Mouse (Mus musculus): ENCODE results near the gene Hoxc13. TPM values are rescaled to one million over a fixed set of nuclear protein-coding genes. Genes with fewer than 3 reads are reported as not detected.

Gene Hoxc13
- total and polyA plus RNA-seq, 2 experiments from 2014 or later = 0.16 TPM; not detected in 1

DNA sequence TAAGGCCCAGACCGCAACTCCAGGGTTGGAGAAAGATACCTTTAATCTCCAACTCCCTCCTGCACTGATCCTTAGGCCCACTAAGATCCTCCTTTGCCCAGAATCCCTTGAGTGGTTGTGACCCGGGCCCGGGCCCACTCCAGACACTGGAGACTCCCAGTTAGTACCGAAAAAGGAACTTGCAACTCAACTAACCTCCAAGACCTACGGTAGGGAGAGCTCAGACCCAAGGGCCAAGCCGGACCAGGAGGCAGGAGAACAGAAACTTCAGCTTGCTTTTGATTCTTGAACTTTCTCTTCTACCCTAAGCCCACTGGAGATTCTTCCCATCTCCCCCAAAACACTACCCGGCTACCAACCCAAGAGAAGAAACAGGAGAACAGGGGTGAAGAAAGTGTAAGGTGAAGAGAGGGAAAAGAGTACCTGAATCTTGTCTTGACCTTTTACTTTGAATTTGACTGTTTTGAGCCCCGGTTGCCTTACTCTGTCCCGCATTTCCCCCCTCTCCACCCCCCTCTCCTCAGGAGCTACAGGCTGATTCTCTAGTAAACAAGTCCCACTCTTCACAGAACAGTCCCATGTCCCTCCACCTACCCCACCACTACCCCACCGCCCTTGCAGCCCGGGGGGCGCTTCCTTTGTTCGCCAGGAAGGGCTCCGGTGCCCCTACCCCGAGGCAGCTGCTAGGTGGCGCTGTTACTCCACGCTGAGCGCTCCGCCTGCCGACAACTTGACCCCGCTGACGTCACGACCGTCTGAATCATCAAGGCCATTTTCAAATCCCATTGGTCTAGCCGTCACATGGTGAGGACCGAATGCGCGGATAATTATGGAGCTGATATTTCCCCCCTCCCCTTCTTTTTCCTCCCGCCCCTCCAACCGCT is 45.2 kb downstream of the Hoxc13 start:
- H3K27ac ChIP-seq (ENCODE audit: low read depth, low read length) = no peak overlapping the region
- H3K4me3 ChIP-seq (ENCODE audit: low read depth, low read length) = no peak overlapping the region
- H3K36me3 ChIP-seq (ENCODE audit: insufficient read depth, low read length) = no peaks in the 10 kb centered on the region
- ATAC-seq (ENCODE audit: low FRiP score) = no peak
- H3K9ac ChIP-seq (replicated peaks; ENCODE audit: low read length, poor library complexity, severe bottlenecking) = no peak overlapping the region
- no peaks in the 10 kb centered on the region for H3K4me1 ChIP-seq (ENCODE audit: insufficient read depth, low read length)
- WGBS = 3% methylated on average over 30 of the region's 30 CpGs
- TF ChIP-seq CTCF (IDR thresholded peaks at IDR 0.05) = peak; percentile 61
- no peak overlapping the region for H3K4me2 ChIP-seq (ENCODE audit: low read depth, low read length, poor library complexity, severe bottlenecking)
- peaks cover 92% of the 10 kb centered on the region for H3K27me3 ChIP-seq (ENCODE audit: insufficient read depth, low read length)
- no peaks in the 10 kb centered on the region; the same call in 1 of the 2 replicates for H3K9me3 ChIP-seq (ENCODE audit: low read length)
- DNase-seq (ENCODE audit: low spot score) = peak; percentile 62

DNA sequence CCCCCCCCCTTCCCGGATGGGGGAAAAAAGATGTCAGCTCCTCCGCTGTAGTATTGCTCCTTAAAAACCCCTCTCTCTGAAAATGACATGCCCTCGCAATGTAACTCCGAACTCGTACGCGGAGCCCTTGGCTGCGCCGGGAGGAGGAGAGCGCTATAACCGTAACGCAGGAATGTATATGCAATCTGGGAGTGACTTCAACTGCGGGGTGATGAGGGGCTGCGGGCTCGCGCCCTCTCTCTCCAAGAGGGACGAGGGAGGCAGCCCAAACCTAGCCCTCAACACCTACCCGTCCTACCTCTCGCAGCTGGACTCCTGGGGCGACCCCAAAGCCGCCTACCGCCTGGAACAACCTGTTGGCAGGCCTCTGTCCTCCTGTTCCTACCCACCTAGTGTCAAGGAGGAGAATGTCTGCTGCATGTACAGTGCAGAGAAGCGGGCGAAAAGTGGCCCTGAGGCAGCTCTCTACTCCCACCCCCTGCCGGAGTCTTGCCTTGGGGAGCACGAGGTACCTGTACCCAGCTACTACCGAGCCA is 45.9 kb downstream of the Hoxc13 start, which contains the start of gene Hoxc10:
Gene Hoxc10 (plus strand): TSS at position 21 of the 536 bp plus-strand sequence.
- H3K4me2 ChIP-seq (ENCODE audit: low read depth, low read length, poor library complexity, severe bottlenecking) = no peak within 1 kb of the TSS
- no peak within 1 kb of the TSS for H3K27ac ChIP-seq (ENCODE audit: low read depth, low read length)
- H3K27me3 ChIP-seq (ENCODE audit: insufficient read depth, low read length) = peaks cover 93% of the 10 kb centered on the region
- ATAC-seq (ENCODE audit: low FRiP score) (no peak), DNase-seq (ENCODE audit: low spot score) (no peak)
- no peaks in the 10 kb centered on the region; the same call in 1 of the 2 replicates for H3K9me3 ChIP-seq (ENCODE audit: low read length)
- H3K4me1 ChIP-seq (ENCODE audit: insufficient read depth, low read length) = no peaks in the 10 kb centered on the region
- 3% methylated on average over 27 of the region's 27 CpGs for WGBS
- no peak within 1 kb of the TSS for H3K9ac ChIP-seq (replicated peaks; ENCODE audit: low read length, poor library complexity, severe bottlenecking)
- H3K36me3 ChIP-seq (ENCODE audit: insufficient read depth, low read length) = no peaks in the 10 kb centered on the region
- no peak within 1 kb of the TSS for H3K4me3 ChIP-seq (ENCODE audit: low read depth, low read length)
- TF ChIP-seq CTCF (IDR thresholded peaks at IDR 0.05) = no peak

DNA sequence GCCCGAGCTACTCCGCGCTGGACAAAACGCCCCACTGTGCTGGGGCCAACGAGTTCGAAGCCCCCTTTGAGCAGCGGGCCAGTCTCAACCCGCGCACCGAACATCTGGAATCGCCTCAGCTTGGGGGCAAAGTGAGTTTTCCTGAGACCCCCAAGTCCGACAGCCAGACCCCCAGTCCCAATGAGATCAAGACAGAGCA is 46.3 kb downstream of the Hoxc13 start, which contains the start of gene Hoxc5:
Gene Hoxc5 (plus strand): TSS at position 132 of the 199 bp plus-strand sequence.
- no peak within 1 kb of the TSS for H3K4me3 ChIP-seq (ENCODE audit: low read depth, low read length)
- H3K4me2 ChIP-seq (ENCODE audit: low read depth, low read length, poor library complexity, severe bottlenecking) = no peak within 1 kb of the TSS
- ATAC-seq (ENCODE audit: low FRiP score) = no peak
- no peak for TF ChIP-seq CTCF (IDR thresholded peaks at IDR 0.05)
- no peak for DNase-seq (ENCODE audit: low spot score)
- H3K27me3 ChIP-seq (ENCODE audit: insufficient read depth, low read length) = peaks cover 93% of the 10 kb centered on the region
- H3K9me3 ChIP-seq (ENCODE audit: low read length) = no peaks in the 10 kb centered on the region; the same call in 1 of the 2 replicates
- WGBS = 5% methylated on average over 12 of the region's 12 CpGs
- H3K36me3 ChIP-seq (ENCODE audit: insufficient read depth, low read length) = no peaks in the 10 kb centered on the region
- H3K27ac ChIP-seq (ENCODE audit: low read depth, low read length) = no peak within 1 kb of the TSS
- no peaks in the 10 kb centered on the region for H3K4me1 ChIP-seq (ENCODE audit: insufficient read depth, low read length)
- H3K9ac ChIP-seq (replicated peaks; ENCODE audit: low read length, poor library complexity, severe bottlenecking) = no peak within 1 kb of the TSS

GRCm38 (mm10) chr15:102967511-102968397 is 46.9 kb downstream of the Hoxc13 start:
- 3% methylated on average over 34 of the region's 34 CpGs for WGBS
- DNase-seq (ENCODE audit: low spot score) (no peak), ATAC-seq (ENCODE audit: low FRiP score) (no peak)
- TF ChIP-seq CTCF (IDR thresholded peaks at IDR 0.05) = no peak
- Histone ChIP-seq H3K27ac (ENCODE audit: low read depth, low read length) (no peak overlapping the region), H3K4me1 (ENCODE audit: insufficient read depth, low read length) (no peaks in the 10 kb centered on the region), H3K4me3 (ENCODE audit: low read depth, low read length) (no peak overlapping the region), H3K36me3 (ENCODE audit: insufficient read depth, low read length) (no peaks in the 10 kb centered on the region), H3K27me3 (ENCODE audit: insufficient read depth, low read length) (peaks cover 93% of the 10 kb centered on the region), H3K4me2 (ENCODE audit: low read depth, low read length, poor library complexity, severe bottlenecking) (no peak overlapping the region), H3K9ac (replicated peaks; ENCODE audit: low read length, poor library complexity, severe bottlenecking) (no peak overlapping the region), H3K9me3 (ENCODE audit: low read length) (no peaks in the 10 kb centered on the region; the same call in 1 of the 2 replicates)

- Histone ChIP-seq H3K9ac (replicated peaks; ENCODE audit: low read length, poor library complexity, severe bottlenecking) (no peak overlapping the region), H3K27ac (ENCODE audit: low read depth, low read length) (no peak overlapping the region)
These were observed 48.4 kb downstream of the Hoxc13 start for GRCm38 (mm10) chr15:102969296-102969695.

More at GRCm38 (mm10) chr15:102969296-102969695, 48.4 kb downstream of the Hoxc13 start:
- Histone ChIP-seq H3K4me2 (ENCODE audit: low read depth, low read length, poor library complexity, severe bottlenecking) (no peak overlapping the region), H3K4me3 (ENCODE audit: low read depth, low read length) (no peak overlapping the region), H3K36me3 (ENCODE audit: insufficient read depth, low read length) (no peaks in the 10 kb centered on the region), H3K4me1 (ENCODE audit: insufficient read depth, low read length) (no peaks in the 10 kb centered on the region), H3K27me3 (ENCODE audit: insufficient read depth, low read length) (peaks cover 93% of the 10 kb centered on the region), H3K9me3 (ENCODE audit: low read length) (no peaks in the 10 kb centered on the region; the same call in 1 of the 2 replicates)
- ATAC-seq (ENCODE audit: low FRiP score) = no peak
- DNase-seq (ENCODE audit: low spot score) = no peak
- TF ChIP-seq CTCF (IDR thresholded peaks at IDR 0.05) = no peak
- WGBS = 32% methylated on average over 1 of the region's 1 CpGs
